Mouse (Mus musculus) left cerebral cortex, adult 9 months (tissue): ENCODE data around the gene Slc1a4.
A peak's percentile ranks its signal among the peaks of the same experiment; 100 is the strongest.

ENCODE experiments used
- DNase-seq, 2 experiments: peaks; one replicate each; pipeline ENCODE4 v3.0.0; 2022; ENCODE audit warnings: low spot score in 2 of 2

Slc1a4 gene

DNA sequence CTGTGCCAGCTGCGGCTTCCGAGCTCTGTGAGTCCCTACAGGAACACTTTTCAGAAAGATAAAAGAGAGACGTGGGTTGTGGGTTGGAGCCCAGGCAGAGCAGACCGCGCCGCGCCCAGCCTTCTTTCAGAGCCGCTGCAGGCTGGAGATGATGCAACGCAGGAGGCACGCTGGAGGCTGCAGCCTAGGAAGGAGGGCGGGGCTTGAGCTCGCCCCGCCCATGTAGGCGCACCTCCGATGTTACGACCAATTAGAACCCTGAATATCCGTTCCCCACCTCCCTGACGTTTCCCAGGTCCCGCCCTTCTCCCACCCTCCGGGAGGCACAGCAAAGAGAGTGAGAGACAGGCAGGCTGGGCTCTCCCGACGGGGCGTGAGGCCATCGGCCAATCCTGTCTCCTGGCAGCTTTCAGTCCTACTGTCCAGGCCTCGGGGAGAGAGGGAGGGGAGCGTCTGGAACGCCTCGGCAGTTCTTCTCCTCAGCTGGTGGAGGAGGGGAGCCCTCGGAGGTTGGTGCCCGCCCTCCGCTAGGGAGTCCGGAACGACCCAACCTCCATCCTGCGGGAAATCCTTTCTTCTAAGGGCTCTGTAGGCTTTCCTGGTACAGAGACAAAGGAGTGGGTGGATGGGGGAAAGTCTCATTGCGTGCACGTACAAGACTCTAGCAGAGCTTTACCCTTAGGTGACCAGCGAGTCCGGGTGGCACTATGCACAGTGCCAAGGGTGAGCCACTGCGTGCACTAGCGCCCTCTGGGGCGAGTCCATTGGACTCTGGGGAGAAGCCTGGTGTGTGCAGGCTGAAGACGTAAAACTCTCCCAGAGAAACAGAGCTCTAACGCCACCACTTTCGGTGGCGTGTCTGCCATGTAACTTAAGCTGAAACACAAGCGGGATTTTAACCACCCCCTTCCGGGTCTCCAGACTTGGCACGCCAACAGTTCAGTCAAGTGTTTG, at the start of gene Slc1a4:
Gene Slc1a4, minus strand, starts transcription at position 153 of the 954 bp plus-strand sequence.
- DNase-seq, result peak; percentile 89 to 93

DNA sequence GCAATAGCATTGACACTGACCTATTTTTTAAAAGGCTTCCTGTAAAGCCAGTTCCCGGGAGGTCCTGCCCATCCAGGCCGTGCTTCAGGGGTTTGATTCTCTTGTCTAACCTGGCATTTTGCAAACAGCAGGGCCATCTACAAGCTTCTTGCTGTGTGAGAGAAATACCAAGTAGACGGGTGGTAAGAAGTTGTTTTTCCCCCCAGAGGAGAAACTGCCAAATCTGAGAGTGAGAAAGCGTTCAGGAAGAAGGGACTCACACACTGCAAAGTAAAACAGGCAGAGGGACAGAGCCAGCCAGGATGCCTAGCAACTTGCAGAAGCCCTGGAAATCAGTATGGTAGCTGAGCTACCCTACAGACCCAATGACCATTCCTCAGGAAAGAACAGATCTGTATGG, 47.6 kb upstream of the Slc1a4 start:
- DNase-seq, result no peak

DNA sequence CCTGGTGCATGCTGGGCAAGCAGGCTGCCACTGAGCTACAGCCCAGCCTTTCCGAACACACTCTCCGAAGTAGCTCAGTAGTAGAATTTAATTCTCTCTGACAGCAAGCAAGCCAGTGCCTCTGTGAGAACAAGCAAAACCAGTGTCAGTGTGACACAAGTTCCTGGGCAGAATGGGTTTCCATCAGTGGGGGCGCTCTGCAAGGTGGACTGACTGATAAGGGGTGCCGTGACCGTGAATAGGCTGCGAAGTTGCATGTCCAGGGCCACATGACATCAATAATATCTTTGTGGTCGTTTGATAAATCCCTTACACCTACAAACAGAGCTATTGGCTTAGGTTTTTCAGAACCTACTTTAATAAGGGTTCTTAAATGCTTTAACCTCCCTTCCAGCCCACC, 44.1 kb upstream of the Slc1a4 start:
- DNase-seq, result no peak

DNA sequence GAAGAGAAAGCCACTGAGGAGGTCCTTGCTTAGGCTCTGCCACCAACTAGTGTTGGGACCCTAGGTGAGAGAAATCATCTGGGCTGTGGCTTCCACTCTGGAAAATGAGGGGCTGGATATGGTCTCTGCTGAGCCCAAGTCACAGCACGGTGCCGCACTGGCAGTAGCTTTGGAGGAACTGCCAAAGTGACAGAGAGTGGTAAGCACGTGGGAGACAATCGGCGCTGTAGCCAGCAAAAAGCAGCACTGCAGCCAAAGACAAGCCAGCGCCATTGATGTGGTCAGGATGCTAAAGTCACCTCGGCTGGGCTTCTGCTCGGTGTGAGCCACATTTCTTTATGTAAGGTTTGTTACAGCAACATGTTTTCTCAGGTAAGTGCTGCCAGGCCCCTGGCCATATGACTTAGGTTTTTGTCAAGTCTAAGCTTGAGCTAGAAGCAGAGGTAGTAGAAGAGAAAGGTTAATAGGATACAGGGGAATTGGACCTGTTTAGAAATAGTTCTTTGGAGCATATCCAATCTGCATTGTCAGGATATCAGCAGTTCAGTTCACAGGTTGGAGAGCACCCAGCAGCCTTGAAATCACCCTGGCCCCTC, 40.2 kb upstream of the Slc1a4 start:
- DNase-seq, result peak in 1 of 2 experiments; percentile 13

DNA sequence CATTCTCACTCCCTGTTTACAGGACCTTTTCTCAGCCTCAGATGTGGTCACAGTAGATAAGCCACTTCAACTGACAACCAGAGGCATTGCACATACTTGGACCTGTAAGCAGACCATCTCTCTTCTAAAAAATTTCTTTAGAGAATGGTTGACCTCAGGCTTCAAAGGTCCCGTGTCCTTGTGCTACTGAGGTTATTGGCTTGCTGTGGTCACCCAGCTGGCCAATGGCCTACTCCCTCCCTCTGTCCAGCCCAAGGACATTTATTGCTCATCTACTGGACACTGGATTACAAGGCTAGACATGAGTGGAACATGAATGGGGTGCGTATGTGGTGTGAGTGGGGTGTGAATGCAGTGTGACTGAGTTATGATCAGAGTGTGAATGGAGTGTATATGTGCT, 38.0 kb upstream of the Slc1a4 start:
- no peak for DNase-seq

DNA sequence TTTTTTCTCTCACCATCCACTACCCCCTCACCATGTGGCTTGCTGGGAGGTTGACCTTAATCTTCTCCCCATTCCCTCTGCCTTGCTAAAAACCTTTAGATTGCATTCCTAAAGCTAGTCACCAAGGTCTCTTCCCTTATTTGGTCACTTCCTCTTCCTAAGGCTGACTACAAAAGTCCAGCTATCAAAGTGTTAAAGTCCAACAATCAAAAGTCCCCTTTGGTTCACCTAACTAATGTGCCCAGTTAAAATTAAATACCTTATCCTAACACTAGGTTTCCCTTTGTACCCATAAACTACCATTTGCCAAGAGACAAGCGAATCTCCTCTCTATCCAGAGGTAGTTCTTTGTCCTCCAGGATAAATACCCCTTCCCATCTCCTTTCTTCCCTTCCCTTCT, 33.9 kb upstream of the Slc1a4 start:
- DNase-seq, result no peak

DNA sequence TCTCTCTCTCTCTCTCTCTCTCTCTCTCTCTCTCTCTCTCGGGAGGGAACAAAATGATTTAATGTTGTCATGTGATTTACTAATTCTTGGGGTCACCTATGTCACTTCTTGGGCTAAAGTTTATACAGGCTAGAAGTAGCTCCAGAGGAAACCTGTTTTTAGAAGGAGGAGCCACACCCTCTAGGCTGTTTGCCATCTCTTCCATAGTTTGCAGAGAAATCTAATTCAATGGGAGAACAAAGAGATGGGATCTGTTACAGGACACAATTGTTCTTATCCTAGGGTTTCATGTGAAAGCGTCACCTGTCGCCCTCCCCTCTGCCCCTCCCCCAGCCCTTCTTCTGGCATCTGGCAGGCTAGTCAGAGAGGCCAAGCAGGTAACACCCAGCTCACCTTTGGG, 28.8 kb upstream of the Slc1a4 start:
- no peak for DNase-seq

DNA sequence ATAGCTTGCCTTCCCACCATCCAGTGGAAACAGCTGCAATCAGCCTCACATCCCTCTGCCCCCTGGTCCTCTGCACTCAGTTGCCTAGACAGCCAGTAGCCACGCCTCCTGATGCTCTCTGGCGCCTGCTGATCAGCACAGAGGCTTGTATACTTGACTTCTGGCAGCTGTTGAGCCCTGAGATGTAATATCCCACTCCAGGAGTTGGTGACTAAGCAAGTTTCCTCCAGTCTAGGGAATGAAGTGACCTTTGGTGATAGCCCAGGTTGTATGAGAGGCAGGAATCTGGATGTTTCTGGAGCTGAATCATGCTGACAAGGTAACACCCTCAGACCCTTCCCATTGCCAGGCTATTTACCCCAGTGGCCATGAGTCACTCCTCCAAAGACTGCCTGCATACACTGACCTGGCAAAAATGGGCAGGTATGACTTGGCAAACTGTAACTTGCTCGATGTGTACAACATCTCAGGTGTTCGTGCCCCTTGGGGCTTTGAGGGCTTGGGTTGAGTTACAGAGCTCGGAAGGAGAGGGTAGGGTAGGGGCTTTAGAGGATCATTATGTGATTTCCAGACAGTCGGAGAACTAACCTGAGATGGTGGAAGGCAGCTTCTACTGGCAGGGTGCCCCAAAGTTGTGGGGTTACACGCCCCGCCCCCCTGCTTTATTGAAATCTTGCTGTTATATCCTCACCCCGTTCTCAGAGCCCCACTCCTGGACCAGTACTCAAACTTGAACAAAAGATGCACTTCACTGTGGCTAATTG, 25.4 kb upstream of the Slc1a4 start:
- DNase-seq, result no peak

DNA sequence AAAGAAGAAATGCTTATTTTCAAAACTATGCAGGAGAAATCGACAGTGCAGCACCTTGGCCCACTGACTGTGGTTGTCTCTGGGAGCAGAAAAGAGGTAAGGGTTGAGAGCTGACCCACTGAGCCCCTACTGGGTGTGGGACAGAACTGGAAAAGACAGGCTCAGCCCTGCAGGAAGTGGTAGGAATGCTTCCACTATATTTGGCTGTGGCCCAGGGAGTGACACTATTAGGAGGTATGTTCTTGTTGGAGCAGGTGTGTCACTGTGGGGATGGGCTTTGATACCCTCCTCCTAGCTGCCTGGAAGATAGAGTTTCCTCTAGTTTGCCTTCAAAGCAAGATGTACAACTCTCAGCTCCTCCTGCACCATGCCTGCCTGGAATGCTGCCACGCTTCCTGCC, 16.0 kb upstream of the Slc1a4 start:
- DNase-seq, result no peak

DNA sequence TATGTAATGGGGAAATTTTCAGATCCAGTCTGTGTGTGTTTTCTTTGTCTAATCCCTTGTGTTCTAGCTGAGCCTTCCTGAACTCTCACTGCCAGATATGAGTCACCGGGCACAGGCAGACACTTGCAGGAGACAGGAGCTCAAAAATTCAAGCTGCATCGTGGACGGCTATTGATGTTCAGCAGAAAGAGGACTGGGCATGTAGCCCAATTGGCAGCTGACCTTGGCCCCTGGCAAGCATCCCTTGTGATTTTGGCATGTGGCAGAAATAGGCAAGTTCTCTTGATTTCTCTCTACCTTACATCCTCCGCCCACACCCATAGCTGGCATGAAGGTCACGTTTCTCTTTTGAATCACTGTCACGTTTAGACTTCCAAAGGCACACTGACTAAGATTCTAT, 15.0 kb upstream of the Slc1a4 start:
- peak; percentile 59 to 80 for DNase-seq

DNA sequence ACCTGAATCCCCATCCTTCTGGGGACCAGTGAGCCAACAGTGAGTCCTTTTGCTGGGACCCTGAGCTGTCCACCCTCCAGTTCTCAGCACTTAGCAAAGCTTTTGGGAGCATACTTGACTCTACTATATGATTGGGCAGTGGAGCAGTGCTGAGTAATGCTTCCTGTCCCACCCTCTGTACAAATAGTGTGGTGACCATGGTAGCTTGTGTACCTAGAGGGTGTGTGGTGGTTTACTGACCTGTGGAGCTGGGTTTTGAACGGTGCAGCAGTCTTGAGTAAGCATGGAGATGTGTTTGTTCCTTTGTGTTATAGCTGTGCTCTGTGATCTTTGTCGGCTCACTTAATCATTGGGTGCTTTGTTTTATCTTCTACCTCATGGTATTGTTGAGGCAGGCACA, 13.9 kb upstream of the Slc1a4 start:
- no peak for DNase-seq

DNA sequence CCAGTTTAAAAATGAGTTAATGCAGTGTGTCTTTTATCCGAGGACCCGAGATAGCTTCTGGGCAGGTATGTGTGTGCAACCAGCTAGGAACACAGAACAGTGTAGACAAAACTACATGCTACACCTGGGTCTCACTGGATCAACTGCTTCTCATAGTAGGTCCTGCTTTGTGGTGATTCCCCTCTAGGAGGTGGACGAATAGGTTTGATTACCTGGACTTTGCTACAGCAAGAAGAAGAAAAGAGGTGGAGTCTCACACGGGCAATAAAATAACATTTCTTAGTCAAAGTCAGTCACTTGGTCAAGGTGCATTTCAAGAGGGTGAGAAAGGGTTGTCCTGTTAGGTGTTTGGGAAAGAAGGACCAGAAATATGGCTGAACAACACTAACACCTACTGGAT, 11.4 kb upstream of the Slc1a4 start:
- DNase-seq, result no peak

DNA sequence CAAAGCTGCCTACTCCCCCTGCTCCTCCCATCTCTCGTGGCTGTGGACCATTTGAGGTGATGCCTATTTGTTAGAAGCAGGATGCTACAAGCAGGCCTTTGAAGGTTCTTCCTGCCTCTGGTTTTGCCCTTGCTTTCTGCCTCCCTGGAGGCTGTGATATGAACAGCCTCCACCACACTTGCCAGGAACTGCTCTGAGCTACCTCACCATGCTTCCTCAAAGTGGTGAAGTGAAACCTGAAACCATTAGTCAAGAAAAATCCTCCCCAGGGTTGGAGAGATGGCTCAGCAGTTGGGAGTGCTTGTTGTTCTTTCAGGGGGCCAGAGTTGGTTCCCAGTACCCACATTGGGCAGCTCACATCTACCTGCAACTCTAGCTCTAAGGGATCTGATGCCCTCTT, 9.1 kb upstream of the Slc1a4 start:
- DNase-seq, result no peak

DNA sequence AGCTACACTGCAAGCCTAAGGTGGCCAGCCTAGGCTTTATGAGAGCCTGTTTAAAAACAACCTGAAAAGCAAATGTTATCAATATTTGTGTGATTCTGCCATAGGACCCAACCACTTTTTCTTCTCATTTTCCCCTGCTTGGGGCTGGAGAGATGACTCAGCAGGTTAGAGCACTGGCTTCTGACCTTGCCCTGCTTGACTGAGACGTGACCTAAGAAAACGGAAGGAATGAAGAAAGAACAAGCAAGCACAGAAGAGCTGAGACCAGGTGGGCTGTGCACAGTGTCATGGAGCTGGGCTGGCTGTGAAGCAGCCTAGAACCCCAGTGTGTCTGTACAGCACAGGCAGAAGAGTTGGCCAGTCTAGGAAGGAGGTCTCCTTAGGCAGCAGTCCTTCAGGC, 6.2 kb upstream of the Slc1a4 start:
- DNase-seq, result no peak

DNA sequence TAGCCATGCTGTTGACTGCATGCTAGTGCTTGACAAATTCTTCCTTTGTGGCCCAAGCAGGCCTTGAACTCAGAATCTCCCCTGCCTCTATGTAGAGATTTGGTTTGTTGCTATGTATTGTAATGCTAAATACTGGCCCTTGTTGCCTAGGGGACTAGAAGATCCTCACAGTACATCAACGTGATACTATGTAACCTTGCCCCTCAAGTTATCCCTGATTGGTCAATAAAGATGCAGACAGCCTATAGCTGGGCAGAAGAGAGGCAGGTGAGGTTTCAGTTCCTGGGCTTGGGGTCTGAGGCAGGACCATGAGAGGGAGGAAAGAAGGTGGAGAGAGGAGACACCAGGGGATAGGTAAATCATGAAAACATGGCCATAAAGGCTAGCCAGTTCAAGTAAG, 1.8 kb upstream of the Slc1a4 start:
- no peak for DNase-seq

DNA sequence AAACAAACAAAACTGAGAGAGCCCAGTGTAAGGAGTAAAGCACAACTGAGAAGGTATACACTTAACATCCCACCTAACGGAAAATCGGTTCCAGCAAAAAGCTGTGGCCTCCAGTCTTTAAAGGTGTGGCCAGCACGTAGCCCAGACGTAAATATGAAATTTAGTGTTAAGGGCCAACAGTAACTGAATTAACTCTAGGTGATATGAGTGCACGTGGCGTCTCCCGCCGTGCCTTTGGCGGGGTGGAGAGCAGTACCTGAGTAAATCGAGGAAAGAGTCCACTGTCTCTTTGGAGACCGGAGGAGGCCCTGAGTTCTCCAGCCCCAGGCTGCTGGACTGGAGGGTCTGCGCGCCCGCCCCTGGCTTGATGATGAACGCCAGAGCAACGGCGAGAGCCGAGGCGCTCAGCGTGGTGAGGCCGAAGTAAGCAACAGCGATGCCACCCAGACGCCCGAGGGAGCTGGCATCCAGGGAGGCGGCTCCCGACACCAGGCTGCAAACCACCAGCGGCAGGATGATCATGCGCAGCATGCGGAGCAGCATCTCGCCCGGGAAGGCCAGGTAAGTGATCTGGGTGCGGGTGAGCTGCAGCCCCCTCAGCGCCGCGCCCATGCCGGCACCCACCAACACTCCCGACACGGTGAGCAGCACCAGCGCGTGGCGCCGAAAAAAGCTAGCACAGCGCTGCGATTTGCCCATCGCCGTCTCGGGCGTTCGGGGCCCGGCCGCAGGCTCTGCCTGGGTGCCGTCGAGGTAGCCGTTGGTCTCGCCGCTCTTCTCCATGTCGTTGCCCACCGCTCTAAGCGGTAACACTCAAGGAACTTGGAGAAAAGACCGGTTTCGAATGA, 599 bp downstream of the Slc1a4 start:
- peak in 1 of 2 experiments; percentile 50 for DNase-seq

DNA sequence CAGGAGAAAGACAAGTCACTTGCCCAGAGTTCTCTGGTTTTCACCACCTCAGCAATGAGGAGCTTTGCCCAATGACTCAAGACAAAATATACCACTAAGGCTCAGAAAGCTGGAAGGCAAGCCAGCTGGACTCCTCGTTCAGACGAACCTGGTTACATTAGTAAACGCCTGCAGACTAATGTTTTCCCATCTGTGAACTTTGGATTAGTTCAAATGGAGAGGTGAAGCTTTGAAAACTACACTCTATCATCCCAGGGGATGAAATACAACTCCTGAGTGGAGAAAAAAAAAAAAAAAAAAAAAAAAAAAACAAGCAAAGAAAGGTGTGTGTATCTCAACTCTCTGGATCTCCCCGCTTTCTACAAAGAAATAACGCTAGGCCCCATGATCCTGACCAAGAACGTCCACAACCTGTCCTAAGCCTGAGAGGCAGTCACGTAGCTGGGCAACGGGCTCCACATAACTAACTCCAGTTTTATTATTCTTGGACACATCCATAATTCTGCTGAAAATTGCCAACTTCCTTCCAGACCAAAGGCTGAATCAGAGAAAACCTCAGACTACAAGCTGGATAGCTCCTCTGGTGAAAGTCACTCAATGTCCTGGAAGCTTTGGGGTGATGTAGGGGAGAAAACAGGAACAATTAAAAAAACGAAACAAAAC, 1.4 kb downstream of the Slc1a4 start:
- DNase-seq, result no peak

DNA sequence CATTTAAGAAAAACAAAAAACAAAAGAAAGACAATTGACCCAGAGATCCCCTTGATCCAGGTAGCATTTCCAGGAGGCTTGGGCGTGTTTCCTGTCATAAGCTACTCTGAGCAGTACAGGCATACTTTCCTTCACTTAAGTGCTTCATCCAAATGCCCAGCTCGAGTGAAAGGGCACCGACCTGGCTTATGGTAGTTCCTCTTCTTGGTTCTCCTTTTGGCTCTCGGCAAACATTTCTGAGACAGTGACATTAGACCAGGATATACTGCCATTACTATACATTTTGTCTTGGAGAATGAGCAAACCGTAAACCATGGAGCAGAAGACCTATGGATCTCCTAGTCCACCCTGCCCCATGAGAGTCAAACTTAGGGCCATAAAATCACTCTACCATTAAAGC, 2.8 kb downstream of the Slc1a4 start:
- no peak for DNase-seq

DNA sequence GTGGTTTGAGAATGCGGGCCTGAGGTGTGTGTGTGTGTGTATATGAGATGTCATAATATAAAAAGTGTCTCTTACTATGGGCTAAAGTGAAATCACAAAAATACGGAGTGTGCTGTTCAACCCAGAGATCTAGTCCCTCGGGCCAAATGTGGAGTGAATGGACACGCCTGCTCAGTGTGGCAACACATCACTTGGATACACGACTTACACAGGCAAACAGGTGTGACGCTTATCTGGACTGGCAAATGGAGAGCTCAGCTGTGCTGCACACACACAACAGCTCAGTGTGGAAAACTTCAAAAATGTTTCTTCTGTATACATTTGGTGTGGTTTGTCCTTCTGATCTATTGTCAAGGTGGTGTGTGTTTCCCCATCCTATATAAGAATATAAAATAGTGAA, 3.7 kb downstream of the Slc1a4 start:
- no peak for DNase-seq

DNA sequence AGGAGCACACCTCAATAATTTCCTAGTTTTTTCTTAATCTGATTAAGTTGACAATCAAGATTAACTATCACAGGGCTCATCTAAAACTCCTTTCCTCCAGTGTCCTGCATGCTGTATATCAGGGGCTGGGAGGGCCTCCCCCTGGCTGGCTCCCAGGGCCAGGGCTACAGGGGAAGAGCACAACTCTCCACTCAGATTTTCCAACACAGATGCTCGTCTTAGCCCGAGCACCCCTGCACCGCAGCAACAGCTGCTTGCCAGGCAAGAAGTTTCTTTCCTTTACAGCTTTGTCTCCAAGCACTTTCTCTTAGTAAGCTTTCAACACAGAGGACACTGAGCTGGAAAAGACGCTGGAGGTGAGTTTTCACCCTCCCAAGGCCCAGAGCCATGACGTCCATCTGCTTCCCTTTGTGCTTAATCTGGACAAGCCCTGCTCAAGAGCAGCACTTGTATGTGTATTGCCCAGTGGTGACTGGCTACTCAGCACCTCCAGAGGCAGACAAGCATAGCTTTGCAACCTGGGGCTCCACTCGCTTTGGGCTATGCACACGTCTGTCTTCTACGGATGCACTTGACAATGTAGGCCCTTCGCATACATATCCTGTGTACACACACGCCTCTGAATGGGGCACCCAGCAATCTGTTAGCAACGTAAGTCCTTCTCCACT, 6.1 kb downstream of the Slc1a4 start:
- DNase-seq, result no peak
